ENCODE assay signal across 24 mouse cellular contexts in genomic region chr12:40429976-40430375, GRCm38 (mm10). TPM values are rescaled to one million over a fixed set of nuclear protein-coding genes. Genes with fewer than 3 reads are reported as not detected.
DNase-seq lines count a peak whose midpoint lies in the region; ATAC-seq and TF ChIP-seq lines count a peak whose summit lies in the region.
"Had no signal": no experiment of that assay in that cellular context is flagged by ENCODE, and none has a peak within 500 bp of the region (broad histone marks: within the 10 kb centered on the region; RNA-seq: fewer than 3 reads in every experiment).

No protein-coding gene starts in this region.

- no peak for DNase-seq in heart, postnatal 14 days
- DNase-seq in lung, embryonic 14.5 days, result peak; percentile 34
- DNase-seq in lung, postnatal 36 days, result no peak
- peak; percentile 72 for DNase-seq in NIH3T3 (ENCODE audit: low read depth)
- no peak for DNase-seq in testis, postnatal 10 days (ENCODE audit: low spot score)
- DNase-seq in hindbrain, embryonic 11.5 days (ENCODE audit: low spot score), result no peak
- DNase-seq: adrenal gland, postnatal 10 days; cerebellum, adult 18-20 months; cerebellum, postnatal 14 days; gastrocnemius, adult 2 months; kidney, adult 18-20 months; kidney, postnatal 14 days; layer of hippocampus, postnatal 36 days; liver, postnatal 0 days; lung, postnatal 4 days had no signal

- no peaks in the 10 kb centered on the region for H3K36me3 ChIP-seq in heart, embryonic 12.5 days
- no peaks in the 10 kb centered on the region for H3K36me3 ChIP-seq in lung, embryonic 14.5 days (ENCODE audit: insufficient read depth)
- H3K36me3 ChIP-seq in embryonic facial prominence, embryonic 12.5 days, result no peaks in the 10 kb centered on the region
- H3K36me3 ChIP-seq in hindbrain, embryonic 11.5 days (ENCODE audit: control insufficient read depth, insufficient read depth, low read length), result no peaks in the 10 kb centered on the region
- H3K36me3 ChIP-seq: embryonic facial prominence, embryonic 15.5 days; limb, embryonic 12.5 days had no signal

- H3K4me2 ChIP-seq in heart, embryonic 12.5 days, result no peak overlapping the region
- H3K4me2 ChIP-seq in lung, embryonic 14.5 days, result no peak overlapping the region
- no peak overlapping the region for H3K4me2 ChIP-seq in embryonic facial prominence, embryonic 12.5 days (replicated peaks)
- no peak overlapping the region for H3K4me2 ChIP-seq in hindbrain, embryonic 11.5 days (replicated peaks; ENCODE audit: low read depth, low read length)
- H3K4me2 ChIP-seq: embryonic facial prominence, embryonic 15.5 days; heart, embryonic 11.5 days; limb, embryonic 12.5 days; liver, embryonic 11.5 days had no signal

- H3K4me1 ChIP-seq in heart, embryonic 12.5 days (replicated peaks), result peaks cover 35% of the 10 kb centered on the region
- H3K4me1 ChIP-seq in lung, embryonic 14.5 days (ENCODE audit: insufficient read depth), result peaks cover 12% of the 10 kb centered on the region
- peaks cover 17% of the 10 kb centered on the region for H3K4me1 ChIP-seq in embryonic facial prominence, embryonic 12.5 days
- H3K4me1 ChIP-seq in hindbrain, embryonic 11.5 days (replicated peaks; ENCODE audit: control insufficient read depth, insufficient read depth, low read length), result no peaks in the 10 kb centered on the region

- peak; percentile 48; the same call in 1 of the 2 replicates for ATAC-seq in heart, embryonic 12.5 days (ENCODE audit: insufficient number of reproducible peaks, low FRiP score)
- ATAC-seq in lung, embryonic 14.5 days (ENCODE audit: insufficient read depth), result no peak
- no peak for ATAC-seq in embryonic facial prominence, embryonic 12.5 days (ENCODE audit: insufficient number of reproducible peaks, insufficient read depth, low FRiP score, low TSS enrichment)
- ATAC-seq in hindbrain, embryonic 11.5 days (ENCODE audit: low FRiP score), result no peak
- ATAC-seq: activated CD4-positive, CD25-positive, alpha-beta regulatory T cell, adult 4 months; hindbrain, postnatal 0 days; liver, postnatal 0 days had no signal

- 31% methylated on average over 3 of the region's 3 CpGs for WGBS in heart, embryonic 12.5 days
- 34% methylated on average over 3 of the region's 3 CpGs for WGBS in lung, embryonic 14.5 days
- 23% methylated on average over 3 of the region's 3 CpGs for WGBS in embryonic facial prominence, embryonic 12.5 days
- WGBS in hindbrain, embryonic 11.5 days, result 63% methylated on average over 3 of the region's 3 CpGs

- H3K4me3 ChIP-seq in heart, embryonic 12.5 days, result no peak overlapping the region
- no peak overlapping the region for H3K4me3 ChIP-seq in lung, embryonic 14.5 days (ENCODE audit: low read depth, low read length)
- H3K4me3 ChIP-seq in embryonic facial prominence, embryonic 12.5 days, result no peak overlapping the region
- no peak overlapping the region for H3K4me3 ChIP-seq in hindbrain, embryonic 11.5 days (ENCODE audit: low read depth, low read length)
- H3K4me3 ChIP-seq: embryonic facial prominence, embryonic 15.5 days; gastrocnemius, adult 2 months; limb, embryonic 12.5 days had no signal

- intact Hi-C loops in heart, postnatal 14 days (cut with DNase I), result no loop called here

- 0 out of 2 replicates have a peak overlapping the region, but pooled peaks have one; percentile 15 for H3K9ac ChIP-seq in heart, embryonic 12.5 days
- H3K9ac ChIP-seq in lung, embryonic 14.5 days, result no peak overlapping the region
- H3K9ac ChIP-seq in embryonic facial prominence, embryonic 12.5 days, result no peak overlapping the region
- H3K9ac ChIP-seq in hindbrain, embryonic 11.5 days (ENCODE audit: low read depth, low read length), result no peak overlapping the region
- H3K9ac ChIP-seq: embryonic facial prominence, embryonic 15.5 days; limb, embryonic 12.5 days; liver, postnatal 0 days had no signal

- no peak overlapping the region for H3K27ac ChIP-seq in heart, embryonic 12.5 days (ENCODE audit: poor library complexity, severe bottlenecking)
- peak overlapping the region; percentile 45; the same call in 1 of the 2 replicates for H3K27ac ChIP-seq in lung, embryonic 14.5 days (ENCODE audit: low read depth)
- 0 out of 2 replicates have a peak overlapping the region, but pooled peaks have one; percentile 41 for H3K27ac ChIP-seq in embryonic facial prominence, embryonic 12.5 days
- no peak overlapping the region for H3K27ac ChIP-seq in hindbrain, embryonic 11.5 days (ENCODE audit: low read depth, low read length)
- H3K27ac ChIP-seq: embryonic facial prominence, embryonic 15.5 days; limb, embryonic 12.5 days had no signal

- H3K27me3 ChIP-seq in heart, embryonic 12.5 days (replicated peaks), result no peaks in the 10 kb centered on the region
- no peaks in the 10 kb centered on the region for H3K27me3 ChIP-seq in lung, embryonic 14.5 days (ENCODE audit: insufficient read depth, low read length)
- no peaks in the 10 kb centered on the region for H3K27me3 ChIP-seq in embryonic facial prominence, embryonic 12.5 days
- no peaks in the 10 kb centered on the region for H3K27me3 ChIP-seq in hindbrain, embryonic 11.5 days (ENCODE audit: control insufficient read depth, insufficient read depth, low read length)
- H3K27me3 ChIP-seq: embryonic facial prominence, embryonic 15.5 days; limb, embryonic 12.5 days had no signal

- no peaks in the 10 kb centered on the region for H3K9me3 ChIP-seq in heart, embryonic 12.5 days (replicated peaks)
- H3K9me3 ChIP-seq in lung, embryonic 14.5 days (ENCODE audit: low read depth, low read length), result no peaks in the 10 kb centered on the region
- H3K9me3 ChIP-seq in embryonic facial prominence, embryonic 12.5 days, result no peaks in the 10 kb centered on the region
- no peaks in the 10 kb centered on the region for H3K9me3 ChIP-seq in hindbrain, embryonic 11.5 days (ENCODE audit: control insufficient read depth, low read length)
- H3K9me3 ChIP-seq: embryonic facial prominence, embryonic 15.5 days; limb, embryonic 12.5 days had no signal

- TF ChIP-seq CTCF in lung, embryonic 14.5 days (IDR thresholded peaks at IDR 0.05; ENCODE audit: low read depth), result no peak

RNA-seq across cellular contexts. Expression of gene Zfp277, which starts 15.7 kb away (rescaled TPM):
- 25.6 and 30.2 TPM in 2 replicates for polyA plus RNA-seq in heart, embryonic 12.5 days (2016; fragmentation: Nextera tagmentation; extraction: Ambion mirVana)
- 10 to 100 TPM; 11.7 to 12.6 TPM for total RNA-seq in heart, postnatal 14 days (2021)
- 45.5 and 46.7 TPM in 2 replicates for polyA plus RNA-seq in lung, embryonic 14.5 days (2014; fragmentation: Nextera tagmentation; extraction: Ambion mirVana)
- 37.5 and 38.2 TPM in 2 replicates for polyA plus RNA-seq in embryonic facial prominence, embryonic 12.5 days (2016; fragmentation: Nextera tagmentation; extraction: Ambion mirVana)
- 42.3 and 46.2 TPM in 2 replicates for polyA plus RNA-seq in hindbrain, embryonic 11.5 days (2014; fragmentation: Nextera tagmentation; extraction: Ambion mirVana)

RNA-seq across cellular contexts. Expression of gene Dock4, which starts 15.8 kb away (rescaled TPM):
- polyA plus RNA-seq in heart, embryonic 12.5 days (2016; fragmentation: Nextera tagmentation; extraction: Ambion mirVana), result 7.3 and 10.1 TPM in 2 replicates
- total RNA-seq in heart, postnatal 14 days (2021), result 10 to 100 TPM; 16.4 to 17.2 TPM
- polyA plus RNA-seq in lung, embryonic 14.5 days (2014; fragmentation: Nextera tagmentation; extraction: Ambion mirVana), result 24.2 and 28.9 TPM in 2 replicates
- polyA plus RNA-seq in embryonic facial prominence, embryonic 12.5 days (2016; fragmentation: Nextera tagmentation; extraction: Ambion mirVana), result 24.5 TPM in 2 replicates
- polyA plus RNA-seq in hindbrain, embryonic 11.5 days (2014; fragmentation: Nextera tagmentation; extraction: Ambion mirVana), result 19.8 and 29.4 TPM in 2 replicates
- total RNA-seq: megakaryocyte-erythroid progenitor cell, adult 5-6 weeks had no signal

Comparison
In these comparisons a context has a peak if more than half of its experiments do, and no peak if none do; other contexts are left out.
1. DNase-seq: peak in lung, embryonic 14.5 days (single experiment) and NIH3T3 (single experiment); none in heart, postnatal 14 days (0 of 2), lung, postnatal 36 days (single experiment), testis, postnatal 10 days (single experiment) and hindbrain, embryonic 11.5 days (single experiment).
2. H3K27ac ChIP-seq: peak in lung, embryonic 14.5 days (single experiment) and embryonic facial prominence, embryonic 12.5 days (single experiment); none in heart, embryonic 12.5 days (single experiment) and hindbrain, embryonic 11.5 days (single experiment).